Mouse (Mus musculus) lung, embryonic 15.5 days (tissue): ENCODE measurements around the gene Gm11555. TPM values are rescaled to one million over a fixed set of nuclear protein-coding genes. Genes with fewer than 3 reads are reported as not detected.

Experiments
- polyA plus RNA-seq: library from polyadenylated mRNA; unstranded; fragments of >200 nt; fragmentation: Nextera tagmentation; extraction: Ambion mirVana; gene quantifications from 2 replicates; pipeline ENCODE4 v1.2.1, GENCODE M21; 2015

The Gm11555 gene
- polyA plus RNA-seq, 1 experiment from 2014 or later, result not detected

Other genes with a start within 250 kb of the Gm11555 start
- gene Krt12, start 228.0 kb downstream of the Gm11555 start, polyA plus RNA-seq, result 0.07 TPM in 1 of 2 replicates, not detected in the other
- 0.29 and 0.39 TPM in 2 replicates for gene Krt20, start 212.1 kb downstream of the Gm11555 start, polyA plus RNA-seq
- 3.9 and 5.1 TPM in 2 replicates for gene Krt23, start 157.1 kb downstream of the Gm11555 start, polyA plus RNA-seq
- gene Krt39, start 128.9 kb downstream of the Gm11555 start, polyA plus RNA-seq, result not detected in 2 replicates
- not detected in 2 replicates for gene Krt40, start 107.1 kb downstream of the Gm11555 start, polyA plus RNA-seq
- gene Krtap3-3, start 99.4 kb downstream of the Gm11555 start, polyA plus RNA-seq, result not detected in 2 replicates
- gene Krtap3-2, start 93.4 kb downstream of the Gm11555 start, polyA plus RNA-seq, result not detected in 2 replicates
- not detected in 2 replicates for gene Gm11939, start 90.8 kb downstream of the Gm11555 start, polyA plus RNA-seq
- gene Krtap3-1, start 83.6 kb downstream of the Gm11555 start, polyA plus RNA-seq, result not detected in 2 replicates
- not detected in 2 replicates for gene Krtap1-5, start 69.2 kb downstream of the Gm11555 start, polyA plus RNA-seq
- gene Krtap1-4, start 66.6 kb downstream of the Gm11555 start, polyA plus RNA-seq, result not detected in 2 replicates
- not detected in 2 replicates for gene Krtap1-3, start 58.9 kb downstream of the Gm11555 start, polyA plus RNA-seq
- gene Krtap9-3, start 52.1 kb downstream of the Gm11555 start, polyA plus RNA-seq, result not detected in 2 replicates
- not detected in 2 replicates for gene Gm11938, start 46.9 kb downstream of the Gm11555 start, polyA plus RNA-seq
- not detected in 2 replicates for gene Gm11937, start 40.0 kb downstream of the Gm11555 start, polyA plus RNA-seq
- gene Krtap2-4, start 35.4 kb downstream of the Gm11555 start, polyA plus RNA-seq, result not detected in 2 replicates
- gene Gm11562, start 29.8 kb downstream of the Gm11555 start, polyA plus RNA-seq, result not detected in 2 replicates
- not detected in 2 replicates for gene Krtap4-1, start 22.0 kb downstream of the Gm11555 start, polyA plus RNA-seq
- not detected in 2 replicates for gene Krtap4-2, start 15.2 kb downstream of the Gm11555 start, polyA plus RNA-seq
- not detected in 2 replicates for gene Krtap4-7, start 6.1 kb downstream of the Gm11555 start, polyA plus RNA-seq
- not detected in 2 replicates for gene Gm11563, start 8.7 kb upstream of the Gm11555 start, polyA plus RNA-seq
- gene Krtap4-6, start 15.7 kb upstream of the Gm11555 start, polyA plus RNA-seq, result not detected in 2 replicates
- not detected in 2 replicates for gene Gm14190, start 40.5 kb upstream of the Gm11555 start, polyA plus RNA-seq
- gene Gm14180, start 84.1 kb upstream of the Gm11555 start, polyA plus RNA-seq, result not detected in 2 replicates
- not detected in 2 replicates for gene Gm11595, start 122.7 kb upstream of the Gm11555 start, polyA plus RNA-seq
- gene Krtap4-8, start 130.5 kb upstream of the Gm11555 start, polyA plus RNA-seq, result not detected in 2 replicates
- gene Krtap4-9, start 135.0 kb upstream of the Gm11555 start, polyA plus RNA-seq, result not detected in 2 replicates
- not detected in 2 replicates for gene Gm11596, start 143.2 kb upstream of the Gm11555 start, polyA plus RNA-seq
- not detected in 2 replicates for gene Gm11569, start 148.7 kb upstream of the Gm11555 start, polyA plus RNA-seq
- not detected in 2 replicates for gene Gm11554, start 154.2 kb upstream of the Gm11555 start, polyA plus RNA-seq
- gene Krtap4-13, start 159.7 kb upstream of the Gm11555 start, polyA plus RNA-seq, result not detected in 2 replicates
- not detected in 2 replicates for gene Gm11564, start 165.4 kb upstream of the Gm11555 start, polyA plus RNA-seq
- gene 2300003K06Rik, start 187.8 kb upstream of the Gm11555 start, polyA plus RNA-seq, result not detected in 2 replicates
- not detected in 2 replicates for gene Krtap4-16, start 201.4 kb upstream of the Gm11555 start, polyA plus RNA-seq
- not detected in 2 replicates for gene Gm11568, start 207.7 kb upstream of the Gm11555 start, polyA plus RNA-seq
- not detected in 2 replicates for gene Gm11559, start 214.2 kb upstream of the Gm11555 start, polyA plus RNA-seq
- gene Krtap9-1, start 223.2 kb upstream of the Gm11555 start, polyA plus RNA-seq, result not detected in 2 replicates
- gene Gm11567, start 229.0 kb upstream of the Gm11555 start, polyA plus RNA-seq, result not detected in 2 replicates